Mouse (Mus musculus): ENCODE data around the gene Nhsl2. TPM values are rescaled to one million over a fixed set of nuclear protein-coding genes. Genes with fewer than 3 reads are reported as not detected.

Gene Nhsl2
- polyA plus RNA-seq, 1 experiment from 2014 or later: 1.3 TPM

DNA sequence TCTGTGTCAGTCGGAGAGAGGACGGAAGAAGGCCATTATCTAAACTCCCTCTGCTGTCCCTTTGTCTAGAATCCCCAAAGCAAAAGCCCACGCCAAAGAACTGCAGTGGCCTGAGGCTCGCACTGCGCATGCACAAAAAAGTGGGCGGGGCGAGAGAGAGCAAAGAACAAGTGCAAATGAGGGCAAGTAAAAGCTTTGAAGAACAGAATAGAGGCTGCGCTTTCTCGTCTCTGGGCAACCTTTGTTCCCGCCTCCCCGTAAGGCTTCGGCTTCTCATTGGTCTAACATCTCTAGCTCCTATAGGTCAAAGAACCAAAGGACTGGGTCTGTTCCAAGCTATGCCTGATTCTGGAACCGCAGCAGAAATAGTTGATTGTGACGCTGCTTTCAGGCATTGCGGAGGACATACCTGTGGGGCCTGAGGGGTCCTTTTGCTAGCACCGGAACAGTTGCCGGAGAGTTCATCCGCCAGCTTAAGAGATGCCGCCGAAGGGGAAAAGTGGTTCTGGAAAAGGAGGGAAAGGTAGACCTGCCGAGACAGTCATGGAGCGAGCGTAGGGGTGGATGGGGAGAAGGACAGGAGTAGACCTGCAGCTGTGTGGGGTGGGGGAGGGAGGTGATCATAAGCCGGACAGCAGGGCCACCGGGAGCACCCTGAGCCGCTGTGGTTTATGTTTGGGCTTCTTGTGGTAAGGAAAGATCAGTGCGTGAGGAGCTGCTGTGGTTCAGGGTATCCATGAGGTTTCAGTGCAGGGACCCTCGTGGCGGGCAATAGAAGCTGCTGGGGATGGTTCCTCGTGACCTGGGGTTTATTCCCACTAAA lies 270.1 kb downstream of the Nhsl2 start, which contains the start of gene Pin4:
Gene Pin4 (plus strand): TSS at position 406 of the 823 bp plus-strand sequence.
- peak; percentile 98 for ATAC-seq
- Histone ChIP-seq H3K9ac (ENCODE audit: low read depth, low read length) (peak within 1 kb of the TSS; percentile 57), H3K9me3 (ENCODE audit: control insufficient read depth) (no peaks in the 10 kb centered on the region), H3K27me3 (replicated peaks; ENCODE audit: control insufficient read depth, insufficient read depth, low read length) (no peaks in the 10 kb centered on the region), H3K4me3 (ENCODE audit: low read depth, low read length) (peak within 1 kb of the TSS; percentile 59), H3K36me3 (ENCODE audit: control insufficient read depth, insufficient read depth) (0 out of 2 replicates have a peak, but pooled peaks cover under 1% of the 10 kb centered on the region), H3K4me1 (replicated peaks; ENCODE audit: control insufficient read depth, insufficient read depth, low read length) (no peaks in the 10 kb centered on the region), H3K4me2 (replicated peaks; ENCODE audit: low read depth) (peak within 1 kb of the TSS; percentile 60), H3K27ac (ENCODE audit: low read depth, low read length) (peak within 1 kb of the TSS; percentile 57)
- WGBS: 15% methylated on average over 30 of the region's 30 CpGs
- peak; percentile 35; the same call in 1 of the 2 replicates for TF ChIP-seq CTCF (IDR thresholded peaks at IDR 0.05; ENCODE audit: low read depth)

DNA sequence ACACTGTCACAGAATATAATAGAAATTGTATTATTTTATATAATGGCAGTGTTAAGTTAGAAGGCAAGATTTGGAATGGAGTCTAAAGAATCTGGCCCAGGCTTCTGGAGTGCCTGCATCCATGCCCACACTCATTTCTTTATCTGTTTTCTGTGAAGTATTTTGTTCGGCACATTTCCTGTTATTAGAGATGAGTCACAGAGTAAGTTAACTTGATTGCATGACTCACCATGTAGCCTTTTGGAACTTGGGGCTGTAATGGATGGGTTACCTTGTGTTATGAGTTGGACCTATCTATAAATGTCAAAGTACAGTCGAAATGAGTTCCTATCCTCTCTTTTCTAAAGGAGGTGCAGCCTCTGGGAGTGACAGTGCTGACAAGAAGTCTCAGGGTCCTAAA lies 272.1 kb downstream of the Nhsl2 start:
- Histone ChIP-seq H3K27me3 (replicated peaks; ENCODE audit: control insufficient read depth, insufficient read depth, low read length) (no peaks in the 10 kb centered on the region), H3K4me1 (replicated peaks; ENCODE audit: control insufficient read depth, insufficient read depth, low read length) (no peaks in the 10 kb centered on the region), H3K36me3 (ENCODE audit: control insufficient read depth, insufficient read depth) (0 out of 2 replicates have a peak, but pooled peaks cover 5% of the 10 kb centered on the region), H3K9ac (ENCODE audit: low read depth, low read length) (no peak overlapping the region), H3K27ac (ENCODE audit: low read depth, low read length) (no peak overlapping the region), H3K4me2 (replicated peaks; ENCODE audit: low read depth) (no peak overlapping the region), H3K4me3 (ENCODE audit: low read depth, low read length) (no peak overlapping the region), H3K9me3 (ENCODE audit: control insufficient read depth) (no peaks in the 10 kb centered on the region)
- no peak for TF ChIP-seq CTCF (IDR thresholded peaks at IDR 0.05; ENCODE audit: low read depth)
- ATAC-seq: peak; percentile 30
- 55% methylated on average over 2 of the region's 2 CpGs for WGBS

DNA sequence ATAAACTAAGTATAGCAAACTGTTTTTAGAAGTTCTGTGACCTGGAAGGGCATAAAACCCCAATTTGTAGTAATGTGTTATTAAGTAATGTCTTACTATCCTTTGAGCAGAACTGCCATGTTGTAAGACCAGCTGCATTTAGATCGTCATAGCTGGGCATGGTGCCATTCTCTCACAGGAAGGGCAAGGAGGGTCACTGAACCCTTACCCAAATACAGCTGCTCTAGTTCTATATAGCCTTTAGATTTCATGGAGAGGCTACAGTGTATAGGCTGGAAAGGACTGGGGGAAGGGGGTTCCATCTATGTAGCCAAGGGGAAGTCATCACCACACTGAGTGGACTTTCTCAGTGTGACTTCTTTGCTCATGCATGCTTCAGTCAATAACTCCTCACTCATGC lies 292.0 kb downstream of the Nhsl2 start:
- Histone ChIP-seq H3K4me2 (replicated peaks; ENCODE audit: low read depth) (no peak overlapping the region), H3K4me3 (ENCODE audit: low read depth, low read length) (no peak overlapping the region), H3K27me3 (replicated peaks; ENCODE audit: control insufficient read depth, insufficient read depth, low read length) (no peaks in the 10 kb centered on the region), H3K4me1 (replicated peaks; ENCODE audit: control insufficient read depth, insufficient read depth, low read length) (no peaks in the 10 kb centered on the region), H3K9me3 (ENCODE audit: control insufficient read depth) (no peaks in the 10 kb centered on the region), H3K36me3 (ENCODE audit: control insufficient read depth, insufficient read depth) (peaks cover 3% of the 10 kb centered on the region; the same call in 1 of the 2 replicates), H3K27ac (ENCODE audit: low read depth, low read length) (no peak overlapping the region), H3K9ac (ENCODE audit: low read depth, low read length) (no peak overlapping the region)
- ATAC-seq: no peak
- 58% methylated on average over 1 of the region's 1 CpGs for WGBS
- no peak for TF ChIP-seq CTCF (IDR thresholded peaks at IDR 0.05; ENCODE audit: low read depth)

Small RNAs within 50 kb of the gene (microRNA-seq; reads per million reads assigned to microRNA genes)
- gene Gm27843: not detected

Other genes with a start within 250 kb of the Nhsl2 start
- 38.5 and 38.7 TPM in 2 replicates for gene Ogt, start 209.3 kb upstream of the Nhsl2 start, polyA plus RNA-seq (2015; fragmentation: Nextera tagmentation; extraction: Ambion mirVana)
- 1.0 and 1.1 TPM in 2 replicates for gene Cxcr3, start 115.1 kb upstream of the Nhsl2 start, polyA plus RNA-seq (2015; fragmentation: Nextera tagmentation; extraction: Ambion mirVana)
- gene Gm4779, start 55.0 kb upstream of the Nhsl2 start, polyA plus RNA-seq (2015; fragmentation: Nextera tagmentation; extraction: Ambion mirVana): not detected in 2 replicates
- gene 8030474K03Rik, start 54.7 kb upstream of the Nhsl2 start, polyA plus RNA-seq (2015; fragmentation: Nextera tagmentation; extraction: Ambion mirVana): not detected in 2 replicates
- 0.33 and 0.43 TPM in 2 replicates for gene Rtl5, start 221.9 kb downstream of the Nhsl2 start, polyA plus RNA-seq (2015; fragmentation: Nextera tagmentation; extraction: Ambion mirVana)